Mouse (Mus musculus) embryonic stem cell, embryonic (primary cell): ENCODE results near the gene Galnt9.

Experiments
- CTCF ChIA-PET, 4 experiments: fragments of 300-600 bp in 2 of 4; fragments of 350-600 bp in 2 of 4; sonication (Branson Sonifier 250); formaldehyde crosslinking; loops; one replicate each; lab custom pipeline; 2022; ENCODE audit warnings: inconsistent platforms in 2 of 4; lab: Charles Lee
- POLR2A ChIA-PET, 4 experiments: fragments of 300-600 bp in 2 of 4; fragments of 350-600 bp in 2 of 4; sonication (Branson Sonifier 250); formaldehyde crosslinking; loops; one replicate each; lab custom pipeline; 2022; ENCODE audit warnings: antibody characterized with exemption in 4 of 4, inconsistent platforms in 1 of 4; lab: Charles Lee

Galnt9 gene

DNA sequence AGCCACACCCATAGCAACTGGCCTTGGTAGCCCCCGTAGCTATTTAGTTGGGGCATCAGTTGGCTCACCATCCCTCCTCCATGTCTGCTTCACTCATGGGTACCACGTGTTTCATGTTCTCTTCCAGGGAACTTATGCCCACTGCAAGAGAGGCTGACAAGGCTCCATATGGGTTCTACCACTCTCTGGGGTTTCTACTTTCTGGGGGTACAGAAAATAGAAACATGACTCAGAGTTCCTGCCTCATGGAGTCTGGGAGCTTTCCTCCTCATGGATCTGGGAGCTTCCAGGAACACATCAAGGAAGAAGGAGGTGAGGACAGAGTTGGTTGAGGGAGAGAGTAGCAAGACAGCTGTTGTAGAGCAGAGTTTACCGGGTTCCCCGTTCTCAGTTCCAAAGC, 23.2 kb upstream of the Galnt9 start:
- ChIA-PET POLR2A (interaction anchor here in 3 of 4 experiments (0.6 to 1.6 kb wide), 3 partner anchors 52 to 83 kb away, joined by 3 read pairs; partner anchors contain the start of gene Fbrsl1 (in 1 of the 3)), CTCF (no interaction called here)

DNA sequence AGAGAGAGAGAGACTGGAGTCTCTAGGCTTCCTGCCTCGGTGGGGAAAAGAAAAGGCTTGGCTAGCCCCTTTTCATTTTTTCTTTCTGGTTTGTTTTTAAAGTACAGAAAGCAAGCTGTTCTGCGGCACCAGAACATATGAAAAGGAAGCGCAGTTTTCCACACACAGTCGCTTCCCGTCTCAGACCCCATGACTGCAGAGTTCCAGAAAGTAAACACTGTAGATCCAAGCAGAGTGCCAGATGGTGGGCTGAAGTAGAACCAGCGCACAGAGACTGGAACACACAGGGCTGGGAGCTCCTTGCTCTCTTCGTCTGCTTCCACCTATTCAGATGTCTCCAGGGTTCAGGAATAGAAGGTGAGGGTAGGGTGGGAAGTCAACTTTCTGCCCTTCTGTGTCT, 22.3 kb upstream of the Galnt9 start:
- ChIA-PET POLR2A (interaction anchor here in 1 of 4 experiments (1.0 to 1.9 kb wide), 4 partner anchors 15 to 89 kb away, joined by 3 to 6 read pairs (median 3); no protein-coding TSS in a partner anchor), CTCF (interaction anchor here in 1 of 4 experiments (0.6 to 0.7 kb wide), 2 partner anchors 113 to 134 kb away, joined by 4 to 10 read pairs; no protein-coding TSS in a partner anchor)

DNA sequence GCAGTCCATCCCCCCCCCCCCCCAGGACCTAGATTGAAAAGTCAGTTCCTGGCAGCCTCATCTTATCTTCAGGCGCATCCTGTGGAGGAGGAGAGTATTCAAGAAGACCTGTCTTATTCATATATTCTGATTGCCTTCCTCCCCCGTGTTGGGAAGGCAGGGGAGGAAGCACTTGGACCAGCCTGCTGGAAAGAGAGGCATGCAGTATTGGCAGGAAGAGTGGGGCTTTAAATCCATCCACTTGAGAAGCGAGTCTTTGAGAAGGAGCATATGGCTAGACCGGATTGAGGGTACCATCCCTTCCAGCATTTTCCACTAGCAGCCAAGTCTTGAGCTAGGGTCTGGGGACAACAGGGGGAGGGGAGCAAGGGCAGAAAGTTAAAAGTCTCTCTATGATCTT, 20.9 kb upstream of the Galnt9 start:
- CTCF ChIA-PET: interaction anchor here in 2 of 4 experiments (0.6 to 0.9 kb wide), 2 partner anchors 169 to 363 kb away, joined by 3 read pairs; no protein-coding TSS in a partner anchor
- POLR2A ChIA-PET: interaction anchor here in 1 of 4 experiments (0.6 to 1.9 kb wide), 3 partner anchors 13 to 813 kb away, joined by 3 to 6 read pairs (median 4); no protein-coding TSS in a partner anchor

DNA sequence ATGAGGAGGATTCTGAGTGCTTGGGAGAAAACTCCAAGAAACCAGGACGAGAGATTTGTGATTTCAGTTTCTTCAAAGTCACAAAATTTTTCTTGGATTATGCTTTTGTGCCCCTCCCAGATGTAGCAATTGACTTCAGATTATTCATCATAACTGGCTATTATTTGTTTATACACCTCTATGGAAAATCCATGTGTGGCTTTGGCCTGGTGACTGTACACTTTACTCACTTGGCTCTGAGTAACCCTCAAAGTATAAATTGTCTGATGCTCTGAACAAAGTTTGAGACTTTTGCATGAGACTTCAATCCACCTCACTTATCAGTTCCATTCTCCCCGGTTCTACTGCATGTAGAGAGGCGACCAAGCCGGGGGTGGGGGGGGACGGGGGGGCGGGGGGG, 18.5 kb upstream of the Galnt9 start:
- CTCF ChIA-PET: no interaction called here
- POLR2A ChIA-PET: no interaction called here

DNA sequence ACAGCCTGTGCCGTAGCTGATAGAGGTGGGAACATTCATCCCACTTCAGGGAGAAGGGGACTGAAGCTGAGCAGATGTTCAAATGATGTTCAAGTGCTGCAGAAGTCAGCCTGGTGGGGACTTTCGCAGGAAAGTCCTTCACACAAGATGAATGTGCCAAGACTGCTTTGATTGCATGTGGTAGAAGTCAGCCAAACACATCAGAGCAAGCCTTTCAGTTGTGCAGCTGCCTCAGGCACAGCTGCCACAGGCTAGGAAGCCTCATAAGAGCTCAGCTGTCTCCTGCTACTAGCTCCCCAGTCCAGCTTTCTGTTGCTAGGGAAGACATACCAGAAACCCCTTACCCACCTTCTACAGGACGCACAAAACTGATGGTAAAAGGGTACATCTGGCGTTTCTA, 17.6 kb upstream of the Galnt9 start:
- CTCF ChIA-PET: interaction anchor here in 1 of 4 experiments (1.4 kb wide), 1 partner anchor 150 kb away, joined by 5 read pairs; no protein-coding TSS in a partner anchor
- POLR2A ChIA-PET: interaction anchor here in 1 of 4 experiments (0.5 kb wide), 1 partner anchor 117 kb away, joined by 3 read pairs; no protein-coding TSS in a partner anchor

DNA sequence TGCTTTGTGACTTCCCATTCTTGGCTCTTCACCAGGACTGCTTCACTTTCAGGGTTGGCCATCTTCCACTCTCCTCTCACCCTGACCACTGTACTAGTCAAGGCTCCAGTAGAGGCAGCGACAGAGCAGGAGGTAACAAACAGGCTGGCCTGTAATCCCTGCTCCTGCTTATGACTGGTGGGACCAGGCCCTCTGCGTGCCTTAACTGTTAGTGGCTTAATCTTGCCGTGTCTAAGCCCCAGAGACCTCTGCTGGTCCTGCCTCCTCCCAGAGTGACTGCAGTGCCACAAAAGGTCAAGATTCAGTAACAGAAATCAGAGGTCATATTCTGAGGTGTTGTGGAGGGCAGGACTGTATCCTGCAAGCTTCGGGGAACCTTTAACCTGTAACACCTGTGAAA, 13.1 kb upstream of the Galnt9 start:
- ChIA-PET POLR2A (interaction anchor here in 2 of 4 experiments (1.0 to 1.2 kb wide), 3 partner anchors 13 to 62 kb away, joined by 3 to 5 read pairs (median 4); partner anchors contain the start of gene Galnt9 (in 1 of the 2)), CTCF (interaction anchor here in 1 of 4 experiments (0.5 kb wide), 1 partner anchor 1710 kb away, joined by 4 read pairs; no protein-coding TSS in a partner anchor)

DNA sequence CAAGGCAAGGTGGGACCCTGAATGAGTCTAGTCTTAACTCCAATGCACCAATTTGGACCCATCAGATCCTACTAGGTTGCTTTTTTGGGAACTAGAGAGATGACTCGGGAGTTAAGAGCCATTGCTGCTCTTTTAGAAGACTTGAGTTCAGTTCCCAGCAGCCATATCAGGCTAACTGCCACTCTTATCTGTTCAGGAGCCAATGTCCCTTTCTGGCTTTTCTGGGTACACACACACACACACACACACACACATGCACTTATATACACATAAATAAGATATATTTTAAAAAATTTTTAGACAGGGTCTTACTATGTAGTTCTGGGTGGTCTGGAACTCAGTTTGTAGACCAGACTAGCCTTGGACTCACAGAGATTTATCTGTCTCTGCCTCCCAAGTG, 9.8 kb upstream of the Galnt9 start:
- ChIA-PET CTCF (no interaction called here), POLR2A (no interaction called here)

DNA sequence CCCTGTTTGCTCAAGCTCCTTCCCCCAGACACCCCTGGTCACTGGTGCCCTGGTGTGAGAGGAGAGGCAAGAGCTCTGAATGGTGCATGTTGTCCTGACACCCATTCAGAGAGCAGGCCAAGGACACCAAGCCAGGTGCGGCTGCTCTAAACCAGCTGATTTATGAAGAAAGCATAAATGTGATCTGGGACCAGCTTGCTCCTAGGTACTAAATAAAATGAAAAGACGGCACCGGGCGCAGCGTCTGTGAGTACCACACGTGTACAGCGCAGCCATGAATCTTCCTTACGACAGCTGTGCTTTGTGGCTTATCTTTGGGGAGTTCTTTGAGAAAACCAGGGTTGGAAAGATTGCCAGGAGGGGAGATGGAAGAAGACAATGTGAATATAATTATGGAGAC, 8.2 kb upstream of the Galnt9 start:
- ChIA-PET CTCF (interaction anchor here in 1 of 4 experiments (0.5 kb wide), 1 partner anchor 293 kb away, joined by 3 read pairs; no protein-coding TSS in a partner anchor), POLR2A (interaction anchor here in 1 of 4 experiments (1.0 to 2.4 kb wide), 3 partner anchors 14 to 78 kb away, joined by 4 to 6 read pairs (median 6); no protein-coding TSS in a partner anchor)

DNA sequence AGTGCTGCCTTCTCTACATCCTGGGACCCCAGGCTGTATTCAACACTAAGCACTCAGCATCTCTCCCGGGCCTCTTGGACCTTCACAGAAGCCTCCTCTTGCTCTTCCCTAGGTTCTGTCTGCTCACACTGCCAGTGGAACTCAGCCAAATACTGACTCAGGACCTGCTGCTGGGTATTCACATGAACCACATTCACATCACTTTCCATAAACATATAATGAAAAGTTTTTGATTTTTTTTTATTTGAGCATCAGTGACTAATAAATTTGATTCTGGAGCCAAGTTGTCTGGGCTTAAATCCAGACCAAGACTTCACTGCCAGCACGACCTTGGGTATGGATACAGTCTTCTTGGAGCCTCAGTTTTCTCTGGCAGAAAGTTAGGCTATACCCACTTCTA, 3.2 kb upstream of the Galnt9 start:
- ChIA-PET POLR2A (no interaction called here), CTCF (no interaction called here)

DNA sequence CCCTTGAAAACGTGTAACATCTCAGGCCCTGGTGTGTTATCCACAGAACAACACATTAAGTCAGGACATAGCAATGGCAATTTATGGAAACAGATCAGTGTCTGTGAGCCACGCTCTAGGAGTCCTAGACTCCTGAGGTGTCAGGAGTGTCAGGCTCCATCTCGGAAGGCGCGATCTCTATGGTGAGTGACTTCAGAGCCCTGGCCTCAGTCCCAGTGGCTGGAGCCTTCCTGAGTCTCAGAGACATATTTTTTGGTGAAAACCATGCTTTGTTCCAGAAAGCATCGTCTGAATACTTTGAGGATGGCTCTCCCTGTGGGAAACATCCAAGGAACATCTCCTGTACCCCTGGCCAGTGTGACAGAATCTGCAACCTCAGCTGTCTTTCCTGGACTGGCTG, 2.7 kb upstream of the Galnt9 start:
- POLR2A ChIA-PET: interaction anchor here in 1 of 4 experiments (0.6 kb wide), 1 partner anchor 482 kb away, joined by 4 read pairs; no protein-coding TSS in a partner anchor

DNA sequence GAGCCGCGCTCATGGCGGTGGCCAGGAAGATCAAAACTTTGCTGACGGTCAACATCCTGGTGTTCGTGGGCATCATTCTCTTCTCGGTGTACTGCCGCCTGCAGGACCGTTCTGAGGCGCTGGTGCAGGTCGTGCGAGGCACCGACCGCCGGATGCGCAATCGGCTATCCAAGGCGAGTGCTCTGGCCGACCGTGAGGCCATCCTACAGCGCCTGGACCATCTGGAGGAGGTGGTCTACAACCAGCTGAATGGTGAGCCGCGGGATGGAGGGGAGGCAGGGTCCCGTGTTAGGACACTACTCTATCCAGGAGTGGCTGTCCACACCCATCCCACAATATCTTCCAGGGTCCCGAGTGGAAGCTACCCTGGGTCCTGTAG, 525 bp downstream of the Galnt9 start:
- ChIA-PET CTCF (interaction anchor here in 3 of 4 experiments (0.6 to 1.6 kb wide), 4 partner anchors 13 to 116 kb away, joined by 3 to 4 read pairs (median 4); no protein-coding TSS in a partner anchor), POLR2A (interaction anchor here in 3 of 4 experiments (0.6 to 2.0 kb wide), 18 partner anchors 9 to 276 kb away, joined by 3 to 13 read pairs (median 3); partner anchors contain the start of gene Ulk1 (in 1 of the 3))

More for the DNA sequence above, 2.7 kb upstream of the Galnt9 start:
- CTCF ChIA-PET: no interaction called here

DNA sequence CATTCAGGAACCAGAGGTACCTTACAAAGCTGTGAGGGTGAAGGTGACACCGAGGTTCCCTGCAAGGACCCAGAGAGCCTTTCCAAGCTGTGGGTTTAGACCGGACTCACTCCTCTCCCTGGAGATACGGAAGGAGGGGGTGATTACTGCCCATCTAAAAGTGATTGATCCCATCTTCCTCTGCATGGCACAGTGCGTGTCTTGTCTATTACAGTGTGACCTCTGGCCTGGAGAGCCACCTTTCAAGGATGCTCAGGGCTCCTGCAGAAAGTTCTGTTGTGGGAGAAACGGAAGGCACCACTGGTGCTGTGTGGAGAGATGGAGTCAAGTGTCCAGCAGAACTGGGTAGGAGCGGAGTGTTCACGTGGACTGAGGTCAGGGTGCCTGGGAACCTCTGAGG, 1.2 kb downstream of the Galnt9 start:
- ChIA-PET POLR2A (interaction anchor here in 2 of 4 experiments (1.0 to 2.0 kb wide), 6 partner anchors 11 to 277 kb away, joined by 3 to 13 read pairs (median 4); no protein-coding TSS in a partner anchor), CTCF (interaction anchor here in 2 of 4 experiments (0.6 to 1.6 kb wide), 2 partner anchors 51 to 129 kb away, joined by 4 read pairs; no protein-coding TSS in a partner anchor)

DNA sequence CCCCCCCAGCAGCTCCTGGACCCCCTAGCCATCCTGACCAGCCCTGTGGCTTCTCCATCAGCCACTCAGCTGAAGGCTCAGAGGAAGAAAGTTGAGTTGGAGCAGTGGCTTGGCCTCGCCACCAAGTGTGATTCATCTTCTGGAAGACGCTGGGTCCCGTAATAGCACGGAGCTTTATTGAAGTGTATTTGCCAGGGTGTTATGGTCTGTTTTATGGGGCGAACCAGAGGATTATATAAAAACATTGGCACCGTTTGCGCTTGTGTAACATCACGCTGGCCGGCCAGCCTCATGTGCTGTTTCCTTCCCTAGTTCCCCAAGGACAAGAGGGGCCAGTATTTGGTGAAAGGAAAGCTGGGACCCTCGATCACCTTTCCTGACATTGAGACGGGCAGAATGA, 2.0 kb downstream of the Galnt9 start:
- ChIA-PET POLR2A (interaction anchor here in 2 of 4 experiments (0.5 to 1.6 kb wide), 3 partner anchors 12 to 648 kb away, joined by 3 to 6 read pairs (median 4); no protein-coding TSS in a partner anchor), CTCF (no interaction called here)

DNA sequence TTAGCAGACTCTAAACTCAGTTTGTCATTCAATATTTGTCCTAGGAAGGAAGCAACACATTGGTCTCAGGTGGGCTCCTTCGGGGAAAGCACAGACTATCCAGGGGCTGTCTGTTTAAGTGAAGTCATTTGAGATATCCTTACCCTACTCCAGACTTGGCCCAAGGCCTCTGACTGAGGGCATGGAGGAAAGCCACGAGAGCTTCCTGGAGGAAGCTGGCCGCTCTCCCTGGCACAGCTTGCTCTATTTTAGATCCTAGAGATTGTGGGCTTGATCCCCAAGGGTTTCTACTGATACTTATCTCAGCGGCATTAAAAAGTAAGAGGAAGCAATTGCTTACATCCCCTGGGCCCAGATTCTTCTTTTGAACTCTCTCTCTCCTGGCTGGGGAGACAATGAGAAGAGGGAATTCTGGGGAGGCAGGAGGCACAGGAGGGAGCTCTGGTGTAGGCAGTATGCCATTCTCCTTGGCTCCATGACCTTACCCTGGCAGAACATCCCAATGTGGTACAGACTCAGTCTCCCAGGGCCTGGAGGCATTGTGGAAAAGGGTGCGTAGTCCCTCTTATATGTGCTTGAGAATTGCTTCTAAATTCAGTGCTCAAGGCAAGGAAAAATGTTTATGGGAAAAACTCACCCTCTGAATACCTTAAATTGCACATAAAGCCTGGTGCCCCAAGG, 2.7 kb downstream of the Galnt9 start:
- ChIA-PET CTCF (interaction anchor here in 1 of 4 experiments (0.5 kb wide), 1 partner anchor 43 kb away, joined by 3 read pairs; no protein-coding TSS in a partner anchor), POLR2A (interaction anchor here in 2 of 4 experiments (1.5 to 1.6 kb wide), 2 partner anchors 11 to 65 kb away, joined by 3 to 4 read pairs; no protein-coding TSS in a partner anchor)

DNA sequence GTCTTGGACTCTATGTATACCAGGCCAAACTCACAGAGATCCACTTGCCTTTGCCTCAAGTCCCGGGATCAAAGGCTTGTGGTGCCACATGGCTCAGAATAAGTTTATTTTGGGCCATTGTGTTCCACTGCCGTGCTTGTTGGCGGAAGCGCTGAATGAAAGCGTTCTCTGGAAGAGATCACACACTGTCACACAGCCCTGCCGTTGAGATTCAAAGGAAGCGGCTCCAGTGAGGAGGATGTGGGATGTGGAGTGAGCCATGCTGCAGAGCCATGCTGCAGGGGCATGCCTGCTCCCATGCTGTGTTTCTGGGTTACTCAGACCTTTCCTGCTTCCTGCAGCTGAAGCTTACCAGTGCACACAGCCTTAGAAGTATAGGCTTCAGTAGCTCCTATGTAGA, 4.3 kb downstream of the Galnt9 start:
- POLR2A ChIA-PET: interaction anchor here in 2 of 4 experiments (1.3 to 1.6 kb wide), 4 partner anchors 10 to 99 kb away, joined by 3 to 4 read pairs (median 4); no protein-coding TSS in a partner anchor
- CTCF ChIA-PET: interaction anchor here in 2 of 4 experiments (1.0 to 1.9 kb wide), 2 partner anchors 91 to 171 kb away, joined by 4 to 7 read pairs; no protein-coding TSS in a partner anchor

DNA sequence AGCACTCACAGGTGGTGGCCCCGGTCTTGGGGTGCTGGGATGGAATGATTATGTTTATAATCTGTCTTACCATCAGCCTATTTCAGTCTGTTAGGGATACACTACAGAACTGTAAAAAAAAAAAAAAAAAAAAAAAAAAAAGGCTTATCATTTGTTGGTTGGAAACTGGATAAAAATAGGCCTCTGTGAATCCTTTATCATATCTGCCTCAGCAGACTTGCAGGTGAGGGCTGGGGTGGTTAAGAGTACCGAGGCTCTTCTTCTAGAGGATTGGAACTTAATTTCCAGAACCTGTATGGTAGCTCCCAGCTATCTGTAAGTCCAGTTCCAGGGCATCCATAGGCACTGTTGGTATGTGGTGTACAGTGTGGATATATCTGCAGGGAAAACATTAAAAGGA, 6.0 kb downstream of the Galnt9 start:
- CTCF ChIA-PET: interaction anchor here in 3 of 4 experiments (0.6 to 1.9 kb wide), 5 partner anchors 8 to 89 kb away, joined by 3 to 7 read pairs (median 3); no protein-coding TSS in a partner anchor
- POLR2A ChIA-PET: interaction anchor here in 2 of 4 experiments (0.7 to 1.5 kb wide), 3 partner anchors 40 to 86 kb away, joined by 3 to 7 read pairs (median 3); no protein-coding TSS in a partner anchor

DNA sequence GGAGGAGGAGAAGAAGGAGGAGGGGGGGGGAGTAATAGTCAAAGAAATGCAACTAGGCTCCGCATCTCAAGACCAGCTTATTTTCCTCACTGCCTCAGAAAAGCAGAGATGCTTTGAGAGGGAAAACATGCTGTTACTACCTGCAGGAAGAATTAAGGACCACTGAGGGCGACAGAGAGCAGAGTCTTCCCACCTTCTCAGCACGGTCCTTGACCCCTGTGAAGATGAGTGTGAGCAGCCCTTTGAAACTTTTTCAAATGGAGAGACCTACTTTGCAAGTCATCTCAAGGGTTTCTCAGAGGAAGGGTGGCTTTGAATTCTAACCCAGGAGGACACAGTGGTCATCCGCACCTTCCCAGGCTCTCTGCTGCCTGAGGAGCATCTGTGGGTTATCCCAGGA, 6.7 kb downstream of the Galnt9 start:
- ChIA-PET CTCF (interaction anchor here in 2 of 4 experiments (0.6 to 1.0 kb wide), 3 partner anchors 9 to 1011 kb away, joined by 3 to 5 read pairs (median 4); no protein-coding TSS in a partner anchor), POLR2A (interaction anchor here in 1 of 4 experiments (0.7 to 1.4 kb wide), 2 partner anchors 78 to 159 kb away, joined by 3 read pairs; no protein-coding TSS in a partner anchor)

DNA sequence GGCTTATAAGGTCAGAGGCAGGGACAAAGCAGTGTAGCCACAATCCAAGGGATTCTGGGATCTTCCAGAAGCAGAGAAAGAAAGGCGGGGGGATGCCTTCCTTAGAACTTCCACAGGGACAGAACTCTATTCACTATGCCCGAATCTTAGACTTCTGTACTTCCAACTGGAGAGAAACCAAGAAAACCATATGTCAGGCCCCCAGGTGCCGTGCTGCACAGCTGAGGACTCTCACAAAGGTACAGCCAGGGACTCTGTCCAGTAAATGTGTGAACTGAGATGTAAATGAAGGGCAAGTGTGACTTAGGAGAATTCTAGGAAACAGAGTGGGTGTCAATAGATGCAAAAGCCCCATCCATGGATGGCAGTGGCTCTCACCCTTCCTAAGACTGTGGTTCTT, 7.8 kb downstream of the Galnt9 start:
- CTCF ChIA-PET: no interaction called here
- POLR2A ChIA-PET: no interaction called here
